Mouse (Mus musculus) C2C12 (cell line): ENCODE measurements around the gene Fbxl19.

Experiments
- CEBPB ChIP-seq: IDR thresholded peaks from one replicate; pipeline ENCODE4 v1.6.1; 2011; ENCODE audit warnings: low read depth, mild to moderate bottlenecking, control low read depth, moderate library complexity
- CTCF ChIP-seq: IDR thresholded peaks from one replicate; pipeline ENCODE4 v1.5.1; 2011; ENCODE audit not compliant: control insufficient read depth, insufficient read depth, insufficient read length
- FOSL1 ChIP-seq: IDR thresholded peaks from one replicate; pipeline ENCODE4 v1.8.0; 2011; ENCODE audit warnings: mild to moderate bottlenecking, low read length; ENCODE audit not compliant: poor library complexity, insufficient read depth, severe bottlenecking
- MAX ChIP-seq: IDR thresholded peaks from one replicate; pipeline ENCODE4 v1.6.1; 2011; ENCODE audit warnings: mild to moderate bottlenecking, control low read depth
- MYOD1 ChIP-seq: IDR thresholded peaks from one replicate; pipeline ENCODE4 v1.6.1; 2011; ENCODE audit warnings: low read depth; ENCODE audit not compliant: control insufficient read depth, insufficient read length
- MYOG ChIP-seq: IDR thresholded peaks from one replicate; pipeline ENCODE4 v1.6.1; 2011; ENCODE audit not compliant: control insufficient read depth, insufficient read length; ENCODE audit errors: extremely low read depth
- USF1 ChIP-seq: IDR thresholded peaks from one replicate; pipeline ENCODE4 v1.6.1; 2011; ENCODE audit warnings: low read depth, mild to moderate bottlenecking, control low read depth, moderate library complexity

DNA sequence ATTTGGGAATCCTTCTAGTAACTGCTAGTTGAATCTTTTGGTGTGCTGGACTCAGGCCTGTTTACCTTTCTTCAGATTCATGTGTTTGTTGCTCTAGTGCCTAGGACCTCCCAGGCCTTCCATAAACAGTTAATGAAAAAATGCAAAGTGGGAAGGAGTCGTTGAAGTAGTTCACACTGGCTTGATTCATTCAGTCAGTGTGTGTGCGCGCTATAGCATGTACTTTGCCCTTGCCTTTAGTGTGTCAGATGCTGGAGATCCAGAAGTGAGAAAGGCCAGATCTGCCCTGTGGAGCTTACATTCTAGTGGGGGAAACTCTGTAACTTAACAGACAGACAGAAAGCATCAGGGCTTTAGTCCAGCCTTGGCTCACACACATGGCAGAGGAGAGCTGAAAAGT, 16.1 kb downstream of the Fbxl19 start:
- TF ChIP-seq CTCF (no peak), MAX (no peak), MYOD1 (no peak), USF1 (no peak), CEBPB (no peak), MYOG (no peak), FOSL1 (no peak)
